Mouse (Mus musculus): ENCODE data around the gene Nell1.

- TF ChIP-seq POLR2A (IDR thresholded peaks at IDR 0.05; ENCODE audit: extremely low read depth, insufficient read depth, low read length) (no peak), CTCF (IDR thresholded peaks at IDR 0.05; ENCODE audit: low read depth, low read length) (no peak)
These were observed 614.2 kb downstream of the Nell1 start for GRCm38 (mm10) chr7:50588642-50589424.

Data from liver, adult 2 months (tissue).